Mouse (Mus musculus) brain, embryonic 14.5 days (tissue): Measurements from ENCODE around the gene Nectin4.

Experiments
- CTCF ChIP-seq: fragments of 200-500 bp; IDR thresholded peaks from 2 replicates; pipeline ENCODE4 v1.5.1; 2012; ENCODE audit warnings: inconsistent platforms, mild to moderate bottlenecking, moderate library complexity, borderline replicate concordance; ENCODE audit not compliant: insufficient read depth, insufficient read length; ENCODE audit errors: extremely low read depth
- POLR2A ChIP-seq: fragments of 200-500 bp; IDR thresholded peaks from 2 replicates; pipeline ENCODE4 v1.6.1; 2012; ENCODE audit warnings: mild to moderate bottlenecking, inconsistent platforms, borderline replicate concordance; ENCODE audit not compliant: poor library complexity, insufficient read depth, insufficient read length, severe bottlenecking; ENCODE audit errors: extremely low read depth

DNA sequence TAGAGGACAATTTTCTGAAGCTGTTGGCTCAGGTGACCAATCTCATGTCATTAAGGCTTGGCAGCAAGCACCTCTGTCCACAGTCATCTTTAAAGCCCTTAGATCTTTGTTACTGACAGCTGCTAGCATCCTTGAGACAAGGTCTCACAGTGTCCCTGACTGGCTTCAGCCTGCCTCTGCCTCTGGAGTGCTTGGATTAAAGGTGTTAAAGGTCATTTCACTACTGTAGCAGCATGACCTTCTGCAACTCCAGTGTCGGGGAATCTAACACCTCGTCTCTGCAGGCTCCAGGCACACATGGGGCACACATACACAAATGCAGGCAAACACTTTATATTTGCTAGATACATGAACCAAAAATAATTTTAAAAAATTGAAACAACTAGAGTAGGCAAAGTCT is 44.3 kb upstream of the Nectin4 start:
- no peak for TF ChIP-seq POLR2A
- TF ChIP-seq CTCF, result no peak
